Mouse (Mus musculus) bone marrow, adult 2 months (tissue): ENCODE results near the gene Nr2c1.

Source experiments
- CTCF ChIP-seq: fragments of 200-500 bp; IDR thresholded peaks from 2 replicates; pipeline ENCODE4 v1.5.1; 2011; ENCODE audit warnings: low read length, control low read depth; ENCODE audit not compliant: control insufficient read depth, insufficient read depth
- POLR2A ChIP-seq: fragments of 200-500 bp; IDR thresholded peaks from 2 replicates; pipeline ENCODE4 v1.6.1; 2011; ENCODE audit warnings: low read depth, mild to moderate bottlenecking, control low read depth, low read length, borderline replicate concordance; ENCODE audit not compliant: control insufficient read depth

- TF ChIP-seq CTCF, result no peak
- TF ChIP-seq POLR2A, result no peak
Measured at GRCm38 (mm10) chr10:94174652-94175051, 26.8 kb downstream of the Nr2c1 start.
